Mouse (Mus musculus) hindbrain, embryonic 15.5 days (tissue): ENCODE measurements around the gene App. TPM values are rescaled to one million over a fixed set of nuclear protein-coding genes. Genes with fewer than 3 reads are reported as not detected.

Source experiments
- ATAC-seq: fragments of 200-750 bp; cut with Nextera tagmentation; 2 replicates; pipeline ENCODE4 v1.8.0; 2017; ENCODE audit warnings: low read depth, moderate number of reproducible peaks, moderate TSS enrichment; ENCODE audit not compliant: low FRiP score
- H3K27ac ChIP-seq: fragments of 300-500 bp; sonication (generic); replicated peaks from 2 replicates; pipeline ENCODE4 v1.5.1; 2015; ENCODE audit warnings: mild to moderate bottlenecking, inconsistent platforms
- H3K27me3 ChIP-seq: fragments of 300-500 bp; sonication (generic); 2 replicates; pipeline ENCODE4 v1.6.1; 2015; ENCODE audit warnings: control low read depth, inconsistent platforms
- H3K36me3 ChIP-seq: fragments of 300-500 bp; sonication (generic); 2 replicates; pipeline ENCODE4 v1.6.1; 2015; ENCODE audit warnings: control low read depth, inconsistent platforms
- H3K4me1 ChIP-seq: fragments of 300-500 bp; sonication (generic); replicated peaks from 2 replicates; pipeline ENCODE4 v1.6.1; 2015; ENCODE audit warnings: control low read depth, inconsistent platforms
- H3K4me2 ChIP-seq: fragments of 300-500 bp; sonication (generic); 2 replicates; pipeline ENCODE4 v1.6.1; 2015; ENCODE audit warnings: moderate library complexity, mild to moderate bottlenecking, inconsistent platforms
- H3K4me3 ChIP-seq: fragments of 300-500 bp; sonication (generic); 2 replicates; pipeline ENCODE4 v1.5.1; 2015; ENCODE audit warnings: mild to moderate bottlenecking, inconsistent platforms
- H3K9ac ChIP-seq: fragments of 300-500 bp; sonication (generic); 2 replicates; pipeline ENCODE4 v1.6.1; 2015; ENCODE audit warnings: inconsistent platforms
- H3K9me3 ChIP-seq: fragments of 300-500 bp; sonication (generic); 2 replicates; pipeline ENCODE4 v1.6.1; 2016; ENCODE audit warnings: control low read depth, inconsistent platforms
- WGBS: fragments of 180-500 bp; shearing (Covaris S2); methylation state at CpG from one replicate; pipeline ENCODE4 v1.1.7; 2015; 5-methylcytosine and 5-hydroxymethylcytosine counted together
- polyA plus RNA-seq: library from polyadenylated mRNA; unstranded; fragments of >200 nt; fragmentation: Nextera tagmentation; extraction: Ambion mirVana; gene quantifications from 2 replicates; pipeline ENCODE4 v1.2.1, GENCODE M21; 2015

The App gene
- polyA plus RNA-seq, 1 experiment from 2014 or later = 455 TPM

- no peak for ATAC-seq
These were observed 59.6 kb downstream of the App start for GRCm38 (mm10) chr16:85113941-85114340.

GRCm38 (mm10) chr16:85112254-85112653, 61.3 kb downstream of the App start:
- Histone ChIP-seq H3K36me3 (0 out of 2 replicates have a peak, but pooled peaks cover 6% of the 10 kb centered on the region), H3K4me2 (no peak overlapping the region), H3K9ac (no peak overlapping the region), H3K4me3 (no peak overlapping the region), H3K27ac (no peak overlapping the region), H3K4me1 (peaks cover 33% of the 10 kb centered on the region), H3K27me3 (no peaks in the 10 kb centered on the region), H3K9me3 (no peaks in the 10 kb centered on the region)
- 88% methylated on average over 2 of the region's 2 CpGs for whole genome bisulfite sequencing
- no peak for ATAC-seq

More at GRCm38 (mm10) chr16:85113941-85114340, 59.6 kb downstream of the App start:
- Histone ChIP-seq H3K27ac (no peak overlapping the region), H3K9ac (no peak overlapping the region), H3K4me2 (no peak overlapping the region), H3K4me1 (peaks cover 22% of the 10 kb centered on the region), H3K36me3 (peaks cover 8% of the 10 kb centered on the region), H3K4me3 (no peak overlapping the region), H3K27me3 (no peaks in the 10 kb centered on the region), H3K9me3 (no peaks in the 10 kb centered on the region)
- WGBS = 84% methylated on average over 2 of the region's 2 CpGs

GRCm38 (mm10) chr16:85110428-85110827, 63.1 kb downstream of the App start:
- Histone ChIP-seq H3K4me1 (peaks cover 49% of the 10 kb centered on the region), H3K9me3 (no peaks in the 10 kb centered on the region), H3K27ac (peak overlapping the region; percentile 71), H3K4me2 (peak overlapping the region; percentile 28), H3K27me3 (no peaks in the 10 kb centered on the region), H3K9ac (no peak overlapping the region), H3K4me3 (no peak overlapping the region), H3K36me3 (no peaks in the 10 kb centered on the region)
- ATAC-seq = peak; percentile 70
- 37% methylated on average over 13 of the region's 13 CpGs for WGBS

- Histone ChIP-seq H3K4me2 (no peak overlapping the region), H3K9ac (no peak overlapping the region), H3K27ac (no peak overlapping the region), H3K4me1 (peaks cover 54% of the 10 kb centered on the region), H3K27me3 (no peaks in the 10 kb centered on the region), H3K4me3 (no peak overlapping the region), H3K36me3 (no peaks in the 10 kb centered on the region), H3K9me3 (no peaks in the 10 kb centered on the region)
- 86% methylated on average over 7 of the region's 7 CpGs for WGBS
- no peak for ATAC-seq
These were observed 65.1 kb downstream of the App start for GRCm38 (mm10) chr16:85108486-85108885.

- Histone ChIP-seq H3K4me3 (no peak overlapping the region), H3K9ac (no peak overlapping the region), H3K27me3 (no peaks in the 10 kb centered on the region), H3K4me2 (no peak overlapping the region), H3K9me3 (no peaks in the 10 kb centered on the region), H3K27ac (peak overlapping the region; percentile 5), H3K36me3 (peaks cover 8% of the 10 kb centered on the region), H3K4me1 (peaks cover 60% of the 10 kb centered on the region)
- ATAC-seq = peak; percentile 40; the same call in 1 of the 2 replicates
- 37% methylated on average over 9 of the region's 9 CpGs for WGBS
These were observed 66.8 kb downstream of the App start for GRCm38 (mm10) chr16:85106644-85107323.

GRCm38 (mm10) chr16:85105603-85106002, 68.0 kb downstream of the App start:
- Histone ChIP-seq H3K4me2 (no peak overlapping the region), H3K9me3 (no peaks in the 10 kb centered on the region), H3K4me1 (peaks cover 54% of the 10 kb centered on the region), H3K4me3 (no peak overlapping the region), H3K36me3 (peaks cover 12% of the 10 kb centered on the region), H3K27ac (0 out of 2 replicates have a peak overlapping the region, but pooled peaks have one; percentile 5), H3K27me3 (no peaks in the 10 kb centered on the region), H3K9ac (no peak overlapping the region)
- ATAC-seq = no peak
- WGBS = 63% methylated on average over 4 of the region's 4 CpGs

- H3K36me3 ChIP-seq = peaks cover 12% of the 10 kb centered on the region
- no peak overlapping the region for H3K27ac ChIP-seq
- no peaks in the 10 kb centered on the region for H3K27me3 ChIP-seq
- no peaks in the 10 kb centered on the region for H3K9me3 ChIP-seq
- no peak overlapping the region for H3K4me3 ChIP-seq
- H3K4me1 ChIP-seq = peaks cover 41% of the 10 kb centered on the region
- ATAC-seq = no peak
- WGBS = 66% methylated on average over 13 of the region's 13 CpGs
- H3K9ac ChIP-seq = no peak overlapping the region
- no peak overlapping the region for H3K4me2 ChIP-seq
These were observed 70.3 kb downstream of the App start for GRCm38 (mm10) chr16:85103116-85103787.

- Histone ChIP-seq H3K36me3 (peaks cover 12% of the 10 kb centered on the region), H3K9ac (no peak overlapping the region), H3K9me3 (no peaks in the 10 kb centered on the region), H3K4me1 (peaks cover 36% of the 10 kb centered on the region), H3K4me2 (no peak overlapping the region), H3K27ac (no peak overlapping the region), H3K27me3 (no peaks in the 10 kb centered on the region), H3K4me3 (no peak overlapping the region)
- WGBS = 90% methylated on average over 3 of the region's 3 CpGs
- ATAC-seq = no peak
These were observed 72.0 kb downstream of the App start for GRCm38 (mm10) chr16:85101544-85101943.

- H3K36me3 ChIP-seq = peaks cover 12% of the 10 kb centered on the region
- H3K9me3 ChIP-seq = no peaks in the 10 kb centered on the region
- no peak overlapping the region for H3K4me3 ChIP-seq
- H3K4me2 ChIP-seq = no peak overlapping the region
- H3K9ac ChIP-seq = no peak overlapping the region
- WGBS = 38% methylated on average over 3 of the region's 3 CpGs
- no peaks in the 10 kb centered on the region for H3K27me3 ChIP-seq
- peaks cover 31% of the 10 kb centered on the region for H3K4me1 ChIP-seq
- ATAC-seq = no peak
- no peak overlapping the region for H3K27ac ChIP-seq
These were observed 72.8 kb downstream of the App start for GRCm38 (mm10) chr16:85100806-85101205.

GRCm38 (mm10) chr16:85099487-85099886, 74.1 kb downstream of the App start:
- ATAC-seq = no peak
- H3K9me3 ChIP-seq = no peaks in the 10 kb centered on the region
- no peak overlapping the region for H3K4me3 ChIP-seq
- WGBS = 58% methylated on average over 7 of the region's 7 CpGs
- H3K4me1 ChIP-seq = peaks cover 36% of the 10 kb centered on the region
- H3K36me3 ChIP-seq = peaks cover 12% of the 10 kb centered on the region
- H3K9ac ChIP-seq = no peak overlapping the region
- 0 out of 2 replicates have a peak overlapping the region, but pooled peaks have one; percentile 0 for H3K27ac ChIP-seq
- no peaks in the 10 kb centered on the region for H3K27me3 ChIP-seq
- H3K4me2 ChIP-seq = no peak overlapping the region

- H3K36me3 ChIP-seq = peaks cover 12% of the 10 kb centered on the region
- 76% methylated on average over 7 of the region's 7 CpGs for WGBS
- no peak overlapping the region for H3K4me2 ChIP-seq
- no peak overlapping the region for H3K9ac ChIP-seq
- no peak overlapping the region for H3K4me3 ChIP-seq
- H3K4me1 ChIP-seq = peaks cover 36% of the 10 kb centered on the region
- 0 out of 2 replicates have a peak overlapping the region, but pooled peaks have one; percentile 0 for H3K27ac ChIP-seq
- no peaks in the 10 kb centered on the region for H3K9me3 ChIP-seq
- no peaks in the 10 kb centered on the region for H3K27me3 ChIP-seq
- ATAC-seq = no peak
These were observed 74.5 kb downstream of the App start for GRCm38 (mm10) chr16:85099044-85099443.

GRCm38 (mm10) chr16:85096396-85096795, 77.2 kb downstream of the App start:
- Histone ChIP-seq H3K4me1 (peaks cover 53% of the 10 kb centered on the region), H3K9me3 (no peaks in the 10 kb centered on the region), H3K36me3 (0 out of 2 replicates have a peak, but pooled peaks cover under 1% of the 10 kb centered on the region), H3K27ac (0 out of 2 replicates have a peak overlapping the region, but pooled peaks have one; percentile 30), H3K4me2 (no peak overlapping the region), H3K9ac (no peak overlapping the region), H3K4me3 (no peak overlapping the region), H3K27me3 (no peaks in the 10 kb centered on the region)
- 35% methylated on average over 6 of the region's 6 CpGs for WGBS
- peak; percentile 21; the same call in 1 of the 2 replicates for ATAC-seq
